Mouse (Mus musculus): ENCODE results near the gene Gm15013.
"Not testable (repeated sequence)": the region's sequence is repeated elsewhere in the genome, so short reads cannot be mapped to it uniquely, and the experiment has no call there.

Gm15013 gene

GRCm38 (mm10) chrX:139714381-139714780 lies at the start of gene Gm15013:
Gene Gm15013 (minus strand): TSS chrX:139714481.
- no peak for DNase-seq

- peak; percentile 57 for DNase-seq
These were observed 48.3 kb upstream of the Gm15013 start for GRCm38 (mm10) chrX:139762546-139762945.

- DNase-seq, result not testable (repeated sequence)
These were observed 44.4 kb upstream of the Gm15013 start for GRCm38 (mm10) chrX:139758634-139759033.

GRCm38 (mm10) chrX:139751855-139752254 lies 37.6 kb upstream of the Gm15013 start:
- DNase-seq, result peak; percentile 75

GRCm38 (mm10) chrX:139737066-139737465 lies 22.8 kb upstream of the Gm15013 start:
- no peak for DNase-seq

GRCm38 (mm10) chrX:139730541-139730940 lies 16.3 kb upstream of the Gm15013 start:
- DNase-seq, result no peak

GRCm38 (mm10) chrX:139722350-139722749 lies 8.1 kb upstream of the Gm15013 start:
- no peak for DNase-seq

GRCm38 (mm10) chrX:139684775-139685695 lies 29.2 kb downstream of the Gm15013 start, which contains the start of gene Tbc1d8b:
Gene Tbc1d8b (plus strand): TSS chrX:139684996.
- DNase-seq, result peak; percentile 56

GRCm38 (mm10) chrX:139684410-139684774 lies 29.9 kb downstream of the Gm15013 start:
- peak; percentile 7 for DNase-seq

GRCm38 (mm10) chrX:139665829-139666228 lies 48.5 kb downstream of the Gm15013 start:
- DNase-seq, result no peak

All from thymus, postnatal 4 days (tissue).